Mouse (Mus musculus) intestine, postnatal 0 days (tissue): ENCODE measurements at regions not wholly inside any gene's neighbourhood (a gene's known extent, or its start where the extent isn't known, plus 50 kb on each side); places are given as distances from the start of the nearest gene placed in this dataset.
"Not testable (repeated sequence)": the region's sequence is repeated elsewhere in the genome, so short reads cannot be mapped to it uniquely, and the experiment has no call there.

Experiments used
- ATAC-seq: fragments of 200-750 bp; cut with Nextera tagmentation; 2 replicates; pipeline ENCODE4 v1.8.0; 2017; ENCODE audit warnings: mild to moderate bottlenecking, moderate TSS enrichment, moderate library complexity
- H3K27ac ChIP-seq: fragments of 300-500 bp; sonication (generic); 2 replicates; pipeline ENCODE4 v1.5.1; 2014; ENCODE audit warnings: mild to moderate bottlenecking, low read depth, low read length, moderate library complexity
- H3K27me3 ChIP-seq: fragments of 300-500 bp; sonication (generic); replicated peaks from 2 replicates; pipeline ENCODE4 v1.6.1; 2014; ENCODE audit warnings: low read length, mixed read lengths; ENCODE audit not compliant: control insufficient read depth, insufficient read depth
- H3K36me3 ChIP-seq: fragments of 300-500 bp; sonication (generic); 2 replicates; pipeline ENCODE4 v1.6.1; 2014; ENCODE audit warnings: mild to moderate bottlenecking, moderate library complexity; ENCODE audit not compliant: control insufficient read depth, insufficient read depth
- H3K4me1 ChIP-seq: fragments of 300-500 bp; sonication (generic); replicated peaks from 2 replicates; pipeline ENCODE4 v1.6.1; 2014; ENCODE audit warnings: antibody characterized with exemption, low read length, mixed read lengths; ENCODE audit not compliant: control insufficient read depth, insufficient read depth
- H3K4me2 ChIP-seq: fragments of 300-500 bp; sonication (generic); replicated peaks from 2 replicates; pipeline ENCODE4 v1.6.1; 2014; ENCODE audit warnings: low read depth, mild to moderate bottlenecking, moderate library complexity
- H3K4me3 ChIP-seq: fragments of 300-500 bp; sonication (generic); 2 replicates; pipeline ENCODE4 v1.5.1; 2014; ENCODE audit warnings: low read depth, low read length
- H3K9ac ChIP-seq: fragments of 300-500 bp; sonication (generic); 2 replicates; pipeline ENCODE4 v1.6.1; 2014; ENCODE audit warnings: mild to moderate bottlenecking, low read depth, low read length
- H3K9me3 ChIP-seq: fragments of 300-500 bp; sonication (generic); 2 replicates; pipeline ENCODE4 v1.6.1; 2016; ENCODE audit warnings: mixed run types; ENCODE audit not compliant: control insufficient read depth
- CTCF ChIP-seq: sonication (generic); IDR thresholded peaks from 2 replicates; pipeline ENCODE4 v1.5.1; 2016; ENCODE audit warnings: low read depth, mild to moderate bottlenecking, control low read depth, antibody characterized with exemption, moderate library complexity
- WGBS: fragments of 180-500 bp; shearing (Covaris S2); extraction: QIAGEN DNeasy Blood & Tissue Kit; methylation state at CpG from one replicate; pipeline ENCODE4 v1.1.7; 2014; 5-methylcytosine and 5-hydroxymethylcytosine counted together

DNA sequence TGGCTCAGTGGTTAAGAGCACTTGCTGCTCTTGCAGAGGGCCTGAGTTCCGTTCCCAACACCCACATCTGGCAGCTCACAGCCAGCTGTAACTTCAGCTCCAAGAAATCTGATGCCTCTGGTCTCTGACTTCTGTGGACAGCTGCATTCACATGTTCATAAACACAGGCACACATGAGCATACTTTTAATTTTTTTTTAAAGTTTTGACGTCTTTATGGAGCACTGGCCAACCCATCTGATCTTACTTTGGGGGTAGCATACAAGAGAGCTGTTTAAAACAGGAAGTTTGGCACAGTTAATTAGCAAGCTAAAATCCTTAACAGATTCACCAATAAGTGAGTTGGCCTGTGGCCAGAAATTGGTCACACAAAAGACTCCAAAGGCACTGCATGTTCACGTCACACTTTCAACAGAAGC, 81.2 kb upstream of the Atl2 start:
- 51% methylated on average over 3 of the region's 3 CpGs for WGBS
- H3K9me3 ChIP-seq = no peaks in the 10 kb centered on the region
- H3K4me3 ChIP-seq = no peak overlapping the region
- peaks cover 4% of the 10 kb centered on the region; the same call in 1 of the 2 replicates for H3K4me1 ChIP-seq
- H3K9ac ChIP-seq = no peak overlapping the region
- no peaks in the 10 kb centered on the region for H3K27me3 ChIP-seq
- no peak overlapping the region for H3K4me2 ChIP-seq
- ATAC-seq = no peak
- no peak for TF ChIP-seq CTCF
- H3K36me3 ChIP-seq = no peaks in the 10 kb centered on the region
- no peak overlapping the region for H3K27ac ChIP-seq

DNA sequence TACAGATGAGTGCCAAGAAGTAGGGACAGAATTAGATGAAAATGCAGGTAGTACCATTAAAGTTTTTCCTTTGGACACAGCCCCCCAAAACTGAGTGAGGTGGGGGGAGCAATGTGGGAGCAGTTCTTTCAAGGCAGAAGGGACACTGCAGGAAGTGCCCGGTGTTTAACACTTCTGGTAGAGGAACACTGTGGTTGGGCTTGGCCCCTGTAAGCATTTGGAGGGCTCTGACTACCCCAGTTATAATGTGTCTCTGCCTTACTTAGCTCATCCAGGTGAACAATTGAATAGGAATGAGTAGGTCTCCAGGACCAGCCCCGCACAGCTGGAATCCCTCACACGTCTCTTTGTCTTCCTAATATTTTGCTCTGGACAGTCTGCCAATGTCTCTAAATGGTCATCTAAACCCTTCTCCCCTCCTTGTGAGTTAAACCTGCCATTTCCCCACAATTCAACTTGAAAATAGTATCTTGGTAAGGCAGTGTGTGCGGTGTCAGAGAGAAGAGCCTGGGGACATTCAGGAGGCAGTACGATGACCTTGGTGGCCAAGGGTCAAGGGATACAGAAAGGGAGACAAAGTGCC, 80.7 kb upstream of the Atl2 start:
- no peaks in the 10 kb centered on the region for H3K9me3 ChIP-seq
- no peaks in the 10 kb centered on the region for H3K4me1 ChIP-seq
- no peak for TF ChIP-seq CTCF
- ATAC-seq = no peak
- no peaks in the 10 kb centered on the region for H3K27me3 ChIP-seq
- no peak overlapping the region for H3K27ac ChIP-seq
- no peak overlapping the region for H3K9ac ChIP-seq
- H3K4me2 ChIP-seq = peak overlapping the region; percentile 62; the same call in 1 of the 2 replicates
- WGBS = 83% methylated on average over 5 of the region's 5 CpGs
- H3K36me3 ChIP-seq = no peaks in the 10 kb centered on the region
- no peak overlapping the region for H3K4me3 ChIP-seq

DNA sequence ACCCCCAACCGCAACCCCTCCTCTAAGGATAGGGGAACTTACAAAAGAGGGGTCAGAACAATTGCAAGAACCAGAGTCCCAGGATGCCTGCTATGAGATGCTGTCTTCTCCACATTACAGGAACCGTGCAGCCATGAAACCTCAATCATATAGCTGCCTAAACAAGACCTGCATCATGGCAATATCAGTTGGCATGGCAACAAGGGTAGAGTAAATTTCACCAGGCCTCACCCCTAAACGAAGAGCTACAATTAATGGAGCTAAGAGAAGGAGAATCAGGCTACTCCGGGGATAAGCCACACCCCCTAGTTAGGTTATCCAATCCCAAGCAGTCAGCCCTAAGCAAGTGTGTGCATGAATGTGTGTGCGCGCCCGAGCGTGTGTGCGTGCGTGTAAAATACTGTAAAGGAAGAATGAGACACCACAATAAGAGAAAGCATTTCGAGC, 80.1 kb upstream of the Atl2 start:
- ATAC-seq = 0 out of 2 replicates have a peak, but pooled peaks have one; percentile 44
- H3K4me1 ChIP-seq = no peaks in the 10 kb centered on the region
- no peaks in the 10 kb centered on the region for H3K27me3 ChIP-seq
- no peak overlapping the region for H3K9ac ChIP-seq
- H3K9me3 ChIP-seq = no peaks in the 10 kb centered on the region
- H3K27ac ChIP-seq = no peak overlapping the region
- no peaks in the 10 kb centered on the region for H3K36me3 ChIP-seq
- no peak for TF ChIP-seq CTCF
- peak overlapping the region; percentile 62 for H3K4me2 ChIP-seq
- 22% methylated on average over 11 of the region's 11 CpGs for WGBS
- peak overlapping the region; percentile 22; the same call in 1 of the 2 replicates for H3K4me3 ChIP-seq

DNA sequence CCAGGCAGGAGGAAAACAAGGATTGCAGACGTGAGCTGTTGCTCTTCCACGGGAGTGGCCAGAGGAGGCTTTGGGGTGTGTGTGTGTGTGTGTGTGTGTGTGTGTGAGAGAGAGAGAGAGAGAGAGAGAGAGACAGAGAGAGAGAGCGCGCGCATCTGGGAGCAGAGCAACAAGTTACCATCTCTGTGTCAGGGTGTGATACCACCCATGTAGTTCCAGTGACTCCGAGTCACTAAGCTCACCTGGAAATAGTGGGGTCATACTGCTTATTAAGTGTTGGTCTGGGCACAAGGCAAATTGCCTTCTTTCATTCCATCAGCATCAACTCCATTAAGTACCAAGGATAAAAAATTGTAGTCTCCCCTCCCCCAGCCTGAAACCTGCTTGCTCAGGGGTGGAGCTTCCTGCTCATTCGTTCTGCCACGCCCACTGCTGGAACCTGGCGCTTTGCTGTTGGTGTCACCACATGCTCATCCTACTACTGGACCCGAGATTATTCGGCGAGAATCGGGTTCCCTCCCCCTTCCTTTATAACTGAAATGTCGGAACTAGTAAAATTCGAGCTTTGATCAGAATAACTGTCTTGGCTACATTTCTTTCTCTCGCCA, 79.3 kb upstream of the Atl2 start:
- not testable (repeated sequence) for H3K9ac ChIP-seq, H3K27ac ChIP-seq, ATAC-seq, H3K4me3 ChIP-seq, H3K4me1 ChIP-seq, H3K27me3 ChIP-seq, H3K36me3 ChIP-seq, H3K9me3 ChIP-seq
- H3K4me2 ChIP-seq = peak overlapping the region; percentile 62
- 17% methylated on average over 16 of the region's 16 CpGs for WGBS

DNA sequence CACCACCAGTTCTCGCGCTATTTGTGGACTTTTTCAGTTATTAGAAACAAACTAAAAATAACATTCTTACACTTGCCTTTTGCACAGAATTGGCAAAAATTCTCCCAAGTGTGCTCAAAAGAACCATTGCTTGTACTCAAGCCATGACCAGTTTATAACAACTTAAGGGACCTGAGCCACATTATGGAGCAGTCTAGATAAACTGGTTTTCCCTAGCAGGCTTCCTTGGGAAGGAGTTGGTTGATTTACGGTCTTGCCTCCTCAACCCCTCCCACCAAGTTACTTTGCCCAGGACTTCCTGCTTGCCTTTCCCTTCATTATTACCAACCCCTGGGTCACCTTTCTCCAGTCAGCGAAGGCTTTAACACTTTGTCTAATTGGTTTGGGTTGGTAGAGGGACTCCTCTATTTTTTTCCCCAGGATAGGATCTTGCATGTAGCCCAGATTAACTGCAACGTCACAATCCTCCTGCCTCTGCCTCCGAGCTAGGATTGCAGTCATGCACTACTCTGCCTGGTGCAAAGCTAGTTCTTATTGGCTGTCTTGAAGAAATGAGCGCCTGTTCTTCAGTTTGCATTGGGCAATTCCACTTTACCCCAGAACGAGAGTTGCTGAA, 75.9 kb upstream of the Atl2 start:
- no peak overlapping the region for H3K4me3 ChIP-seq
- no peak overlapping the region for H3K27ac ChIP-seq
- 60% methylated on average over 8 of the region's 8 CpGs for WGBS
- no peaks in the 10 kb centered on the region for H3K27me3 ChIP-seq
- H3K4me2 ChIP-seq = no peak overlapping the region
- no peak overlapping the region for H3K9ac ChIP-seq
- TF ChIP-seq CTCF = no peak
- ATAC-seq = peak; percentile 63
- H3K36me3 ChIP-seq = no peaks in the 10 kb centered on the region
- peaks cover 8% of the 10 kb centered on the region; the same call in 1 of the 2 replicates for H3K4me1 ChIP-seq
- no peaks in the 10 kb centered on the region for H3K9me3 ChIP-seq

DNA sequence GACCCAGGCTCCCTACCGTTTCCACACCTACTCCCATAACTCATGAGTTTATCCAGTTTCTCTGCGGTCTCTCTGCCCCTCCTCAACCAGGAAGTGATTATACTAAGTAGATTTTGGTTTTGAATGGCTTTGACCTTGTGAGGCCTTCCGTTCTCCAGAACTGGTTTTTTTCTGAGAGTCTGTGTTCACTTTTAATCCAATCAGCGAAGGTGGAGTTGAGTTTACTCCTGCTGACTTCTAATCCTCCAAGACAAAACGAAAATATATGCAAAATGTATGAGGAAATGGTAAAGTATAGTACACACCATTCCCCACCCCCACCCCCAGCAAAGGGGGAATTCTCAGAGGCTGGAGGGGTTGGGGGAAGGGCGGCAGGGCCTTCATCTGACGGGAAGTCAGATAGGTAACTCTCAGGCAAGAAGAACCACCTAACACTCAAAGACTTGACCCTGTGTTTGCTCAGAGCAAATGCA, 73.6 kb upstream of the Atl2 start:
- no peak overlapping the region for H3K27ac ChIP-seq
- ATAC-seq = peak; percentile 41; the same call in 1 of the 2 replicates
- TF ChIP-seq CTCF = no peak

More for the DNA sequence above, 73.6 kb upstream of the Atl2 start:
- WGBS = 14% methylated on average over 7 of the region's 7 CpGs
- no peak overlapping the region for H3K4me3 ChIP-seq
- no peak overlapping the region for H3K9ac ChIP-seq
- H3K27me3 ChIP-seq = no peaks in the 10 kb centered on the region
- H3K4me2 ChIP-seq = 0 out of 2 replicates have a peak overlapping the region, but pooled peaks have one; percentile 1
- H3K9me3 ChIP-seq = no peaks in the 10 kb centered on the region
- no peaks in the 10 kb centered on the region for H3K36me3 ChIP-seq
- H3K4me1 ChIP-seq = peaks cover 8% of the 10 kb centered on the region; the same call in 1 of the 2 replicates
